Mouse (Mus musculus) gastrocnemius, postnatal 25 days (tissue): ENCODE measurements around the gene Trim5. TPM values are rescaled to one million over a fixed set of nuclear protein-coding genes. Genes with fewer than 3 reads are reported as not detected.

Source experiments
- total RNA-seq, 2 experiments: library from RNA; stranded (reverse); gene quantifications; 1 replicate in 1 of 2; 2 replicates in 1 of 2; pipeline ENCODE4 v1.2.3; 2021

Trim5 gene
- total RNA-seq, 2 experiments from 2014 or later = 0.99 to 1.1 TPM

Other genes starting within 250 kb of the Trim5 start
- not detected for gene Olfr642, start 235.4 kb downstream of the Trim5 start, total RNA-seq
- gene 4930516K23Rik, start 226.6 kb downstream of the Trim5 start, total RNA-seq = not detected
- not detected for gene Olfr644, start 216.2 kb downstream of the Trim5 start, total RNA-seq
- gene Olfr645, start 202.6 kb downstream of the Trim5 start, total RNA-seq = not detected
- gene Olfr646, start 183.2 kb downstream of the Trim5 start, total RNA-seq = not detected
- not detected for gene Ubqln5, start 158.3 kb downstream of the Trim5 start, total RNA-seq
- not detected for gene Olfr643, start 150.7 kb downstream of the Trim5 start, total RNA-seq
- gene Ubqln3, start 144.8 kb downstream of the Trim5 start, total RNA-seq = not detected
- not detected for gene Ubqlnl, start 137.5 kb downstream of the Trim5 start, total RNA-seq
- gene Olfm5, start 123.3 kb downstream of the Trim5 start, total RNA-seq = not detected
- gene Olfr648, start 104.7 kb downstream of the Trim5 start, total RNA-seq = not detected
- not detected for gene Olfr649, start 92.1 kb downstream of the Trim5 start, total RNA-seq
- under 1 TPM in 1 of 2 experiments, not detected in 1; 0.11 TPM for gene Trim6, start 69.3 kb downstream of the Trim5 start, total RNA-seq
- 1 to 10 TPM; 1.0 to 1.6 TPM for gene Trim34a, start 43.6 kb downstream of the Trim5 start, total RNA-seq
- gene Trim12a, start 27.4 kb upstream of the Trim5 start, total RNA-seq = 1 to 10 TPM; 2.1 to 3.8 TPM
- gene Trim34b, start 41.4 kb upstream of the Trim5 start, total RNA-seq = under 1 TPM in 1 of 2 experiments, not detected in 1; 0.16 TPM
- 1 to 10 TPM; 2.5 TPM for gene Trim12c, start 65.3 kb upstream of the Trim5 start, total RNA-seq
- not detected for gene Trim30b, start 81.8 kb upstream of the Trim5 start, total RNA-seq
- gene Trim30c, start 112.7 kb upstream of the Trim5 start, total RNA-seq = not detected
- 1 to 10 TPM; 1.2 to 1.4 TPM for gene Trim30a, start 177.1 kb upstream of the Trim5 start, total RNA-seq
- under 1 TPM; 0.49 to 0.54 TPM for gene Trim30d, start 219.8 kb upstream of the Trim5 start, total RNA-seq